Mouse (Mus musculus) layer of hippocampus, postnatal 10 days (tissue): ENCODE measurements around the gene Rprml. TPM values are rescaled to one million over a fixed set of nuclear protein-coding genes. Genes with fewer than 3 reads are reported as not detected.

Source experiments
- DNase-seq, 2 experiments: peaks; one replicate each; pipeline ENCODE4 v3.0.0; 2021; ENCODE audit warnings: low spot score in 2 of 2
- total RNA-seq, 2 experiments: library from RNA; stranded (reverse); gene quantifications; 2 replicates each; pipeline ENCODE4 v1.2.3; 2021

The Rprml gene
- total RNA-seq, 2 experiments from 2014 or later: 127 to 143 TPM

DNA sequence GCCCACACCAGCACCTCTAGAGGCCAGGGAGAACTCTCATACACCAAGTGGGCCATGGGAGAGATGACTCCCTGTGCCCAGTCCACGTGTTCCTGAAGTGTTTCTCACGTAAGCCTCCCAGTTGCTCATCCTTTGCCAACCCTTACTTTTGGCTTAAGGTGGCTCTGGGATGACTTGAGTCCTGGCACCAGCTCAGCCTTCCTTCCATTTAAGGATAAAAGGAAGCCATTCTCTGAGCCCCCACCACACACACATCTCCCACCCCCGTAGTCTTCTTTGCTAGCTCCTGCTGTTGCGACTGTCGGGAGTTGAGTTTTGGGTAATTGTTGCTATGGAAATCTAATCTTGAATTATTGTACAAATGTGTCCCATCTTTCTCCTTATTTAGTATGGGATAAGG lies 13.2 kb downstream of the Rprml start:
- DNase-seq: peak; percentile 30 to 52

- no peak for DNase-seq
Observed at GRCm38 (mm10) chr11:103663119-103663518, 13.7 kb downstream of the Rprml start.

GRCm38 (mm10) chr11:103665695-103666094 lies 16.3 kb downstream of the Rprml start:
- DNase-seq: no peak

- DNase-seq: peak; percentile 54 to 67
Observed at GRCm38 (mm10) chr11:103666181-103666906, 17.0 kb downstream of the Rprml start.

DNA sequence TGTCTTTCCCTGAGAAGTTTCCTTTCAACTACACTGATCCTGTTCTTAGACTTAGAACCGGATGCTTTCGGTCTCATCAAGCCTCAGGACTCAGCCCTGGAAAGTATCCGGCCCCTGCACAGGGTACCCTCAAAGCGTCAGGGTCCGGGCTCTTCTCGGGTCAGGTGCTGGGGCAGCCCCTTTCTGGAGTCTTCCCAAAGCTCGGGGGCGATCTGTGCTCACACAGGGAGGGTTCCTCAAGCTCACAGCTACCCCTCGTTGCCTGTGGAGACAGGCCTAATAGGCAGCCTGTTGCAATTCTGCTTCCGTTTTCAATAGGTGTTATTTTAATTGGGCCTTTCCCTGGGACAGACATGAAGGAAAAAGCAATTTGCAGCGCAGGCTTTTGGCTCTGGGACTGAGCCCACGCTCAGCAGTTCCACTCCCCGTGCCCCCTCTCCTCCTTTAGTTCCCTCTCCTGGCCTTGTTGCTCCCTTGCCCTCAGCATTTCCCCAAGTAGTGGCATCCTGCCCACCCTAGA lies 17.6 kb downstream of the Rprml start:
- peak in 1 of 2 experiments; percentile 30 for DNase-seq

GRCm38 (mm10) chr11:103675556-103675955 lies 26.2 kb downstream of the Rprml start:
- DNase-seq: peak; percentile 70 to 76

DNA sequence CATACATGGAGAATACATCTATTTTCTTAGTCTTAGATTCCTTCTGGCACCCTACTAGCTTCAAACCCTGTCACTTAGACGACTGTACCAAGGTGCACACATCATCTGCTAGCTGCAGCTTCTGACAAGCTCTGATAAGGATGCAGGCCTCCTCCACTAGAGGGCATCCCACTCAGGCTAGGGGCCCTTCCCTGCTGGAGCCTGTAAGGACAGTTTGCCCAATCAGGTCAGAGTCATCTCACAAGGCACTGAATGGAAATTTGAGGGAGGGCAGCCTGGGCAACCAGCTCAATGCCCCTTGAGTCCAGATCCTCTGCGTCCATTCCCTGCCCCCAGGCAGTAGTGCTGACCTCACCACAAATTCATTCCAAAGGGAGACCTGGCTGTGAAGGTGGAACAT lies 27.7 kb downstream of the Rprml start:
- peak; percentile 37 to 59 for DNase-seq

- DNase-seq: no peak
Observed at GRCm38 (mm10) chr11:103683667-103684334, 34.4 kb downstream of the Rprml start.

GRCm38 (mm10) chr11:103685261-103685736 lies 35.9 kb downstream of the Rprml start:
- DNase-seq: peak; percentile 68 to 78

DNA sequence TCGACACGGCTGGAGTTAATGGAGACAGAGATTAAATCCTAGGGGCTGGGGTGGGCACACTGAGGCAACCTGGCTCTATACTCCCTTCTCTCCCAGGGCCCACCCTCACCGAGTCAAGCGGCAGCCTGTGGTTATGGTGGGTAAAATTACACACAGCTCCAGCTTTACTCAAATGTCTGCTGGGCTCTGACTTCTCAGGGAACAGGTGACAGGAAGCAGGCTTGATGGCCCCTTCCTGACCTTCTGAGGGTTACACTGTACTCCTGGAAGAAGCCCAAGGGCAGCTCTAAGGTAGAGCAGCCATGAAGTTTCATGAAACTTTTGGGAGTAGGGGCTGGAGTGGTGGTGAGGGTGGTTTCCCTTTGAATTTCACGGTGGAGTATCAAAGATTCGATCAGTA lies 37.3 kb downstream of the Rprml start:
- DNase-seq: no peak

DNA sequence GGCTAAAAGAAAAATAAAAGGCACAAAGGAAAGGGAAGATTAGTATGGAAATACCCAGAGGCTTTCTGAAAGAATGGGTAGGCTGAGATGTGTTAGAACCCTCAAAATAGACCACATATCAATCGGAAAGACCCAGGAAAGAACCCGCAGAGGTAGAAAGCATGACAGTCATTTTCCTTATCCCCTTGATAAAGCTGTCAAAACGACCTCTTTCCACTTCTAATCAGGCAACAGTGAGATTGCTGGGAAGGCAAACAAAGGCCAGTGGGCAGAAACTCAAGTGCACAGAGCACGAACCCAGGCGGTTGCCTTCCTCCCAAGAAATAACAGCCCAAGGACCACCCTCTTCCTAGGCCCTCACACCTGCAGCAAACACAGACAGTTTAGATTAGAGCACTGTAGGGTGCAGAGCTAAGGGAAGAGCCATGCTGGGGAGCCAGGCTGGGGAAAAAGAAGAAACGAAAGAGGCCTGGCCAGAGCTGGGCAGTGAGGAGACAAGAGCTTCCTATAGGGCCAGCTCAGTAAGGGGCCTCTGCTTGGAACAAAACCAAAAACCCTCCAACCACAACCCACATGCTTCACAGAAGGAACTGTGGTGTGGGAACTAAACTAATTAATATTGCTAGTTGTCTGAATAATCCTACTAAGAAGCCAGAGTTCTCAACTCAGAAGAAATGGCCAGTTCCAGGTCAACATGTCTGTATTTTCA lies 39.1 kb downstream of the Rprml start:
- no peak for DNase-seq

DNA sequence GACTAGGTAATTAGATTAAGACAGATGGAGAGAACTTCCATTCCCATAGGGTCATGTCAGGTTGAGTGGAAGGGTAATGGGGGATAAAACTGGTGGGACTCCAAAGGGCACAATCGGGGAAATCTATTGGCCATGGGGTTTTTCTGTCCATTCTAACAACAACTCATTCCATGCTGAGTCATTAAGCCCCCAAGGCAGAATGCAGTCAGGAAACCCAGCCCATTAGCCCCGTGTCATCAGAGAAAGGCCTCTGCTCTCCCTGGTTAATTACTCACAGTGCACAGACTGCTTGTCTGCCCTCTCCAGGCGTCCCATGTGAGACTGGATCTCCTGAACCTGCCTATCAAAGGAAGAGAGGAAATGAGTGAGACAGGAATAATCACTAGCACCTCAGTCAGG lies 39.6 kb downstream of the Rprml start:
- no peak for DNase-seq

GRCm38 (mm10) chr11:103691036-103691435 lies 41.7 kb downstream of the Rprml start:
- DNase-seq: no peak

GRCm38 (mm10) chr11:103693241-103693640 lies 43.9 kb downstream of the Rprml start:
- no peak for DNase-seq

GRCm38 (mm10) chr11:103696851-103697564 lies 47.6 kb downstream of the Rprml start:
- DNase-seq: no peak

- peak; percentile 89 to 90 for DNase-seq
Observed at GRCm38 (mm10) chr11:103697565-103698176, 48.3 kb downstream of the Rprml start, which contains the start of gene Gosr2. Gene Gosr2, minus strand, starts transcription at chr11:103697898.

- DNase-seq: no peak
Observed at GRCm38 (mm10) chr11:103698226-103698625, 48.9 kb downstream of the Rprml start.
